Mouse (Mus musculus) stomach, embryonic 14.5 days (tissue): Measurements from ENCODE around the gene Plxdc2. TPM values are rescaled to one million over a fixed set of nuclear protein-coding genes. Genes with fewer than 3 reads are reported as not detected.
A peak's percentile ranks its signal among the peaks of the same experiment; 100 is the strongest.

Experiments
- ATAC-seq: fragments of 200-750 bp; cut with Nextera tagmentation; 2 replicates; pipeline ENCODE4 v1.8.0; 2017; ENCODE audit warnings: low read depth, moderate TSS enrichment; ENCODE audit not compliant: insufficient number of reproducible peaks, insufficient read depth, low FRiP score
- H3K27ac ChIP-seq: fragments of 300-500 bp; sonication (generic); 2 replicates; pipeline ENCODE4 v1.5.1; 2014; ENCODE audit warnings: mild to moderate bottlenecking, low read length, moderate library complexity, mixed read lengths
- H3K27me3 ChIP-seq: fragments of 300-500 bp; sonication (generic); 2 replicates; pipeline ENCODE4 v1.6.1; 2014; ENCODE audit warnings: low read length, control low read depth, mixed read lengths; ENCODE audit not compliant: control insufficient read depth, insufficient read depth
- H3K36me3 ChIP-seq: fragments of 300-500 bp; sonication (generic); 2 replicates; pipeline ENCODE4 v1.6.1; 2014; ENCODE audit warnings: mild to moderate bottlenecking, control low read depth, low read length, moderate library complexity, mixed read lengths; ENCODE audit not compliant: control insufficient read depth, insufficient read depth
- H3K4me1 ChIP-seq: fragments of 300-500 bp; sonication (generic); 2 replicates; pipeline ENCODE4 v1.6.1; 2014; ENCODE audit warnings: low read length, control low read depth, mixed read lengths; ENCODE audit not compliant: control insufficient read depth, insufficient read depth
- H3K4me2 ChIP-seq: fragments of 300-500 bp; sonication (generic); replicated peaks from 2 replicates; pipeline ENCODE4 v1.6.1; 2014; ENCODE audit warnings: low read depth, low read length, control low read depth
- H3K4me3 ChIP-seq: fragments of 300-500 bp; sonication (generic); 2 replicates; pipeline ENCODE4 v1.5.1; 2014; ENCODE audit warnings: low read depth, low read length, control low read depth
- H3K9ac ChIP-seq: fragments of 300-500 bp; sonication (generic); replicated peaks from 2 replicates; pipeline ENCODE4 v1.6.1; 2014; ENCODE audit warnings: low read depth, mild to moderate bottlenecking, control low read depth, low read length, moderate library complexity, mixed read lengths
- H3K9me3 ChIP-seq: fragments of 300-500 bp; sonication (generic); 2 replicates; pipeline ENCODE4 v1.6.1; 2016; ENCODE audit warnings: low read depth, low read length, control low read depth; ENCODE audit not compliant: control insufficient read depth
- WGBS: fragments of 180-500 bp; shearing (Covaris S2); extraction: QIAGEN DNeasy Blood & Tissue Kit; methylation state at CpG from one replicate; pipeline ENCODE4 v1.1.7; 2014; 5-methylcytosine and 5-hydroxymethylcytosine counted together
- polyA plus RNA-seq: library from polyadenylated mRNA; unstranded; fragments of >200 nt; fragmentation: Nextera tagmentation; extraction: Ambion mirVana; gene quantifications from 2 replicates; pipeline ENCODE4 v1.2.1, GENCODE M21; 2014

The Plxdc2 gene
- polyA plus RNA-seq = 27.8 and 29.4 TPM in 2 replicates

DNA sequence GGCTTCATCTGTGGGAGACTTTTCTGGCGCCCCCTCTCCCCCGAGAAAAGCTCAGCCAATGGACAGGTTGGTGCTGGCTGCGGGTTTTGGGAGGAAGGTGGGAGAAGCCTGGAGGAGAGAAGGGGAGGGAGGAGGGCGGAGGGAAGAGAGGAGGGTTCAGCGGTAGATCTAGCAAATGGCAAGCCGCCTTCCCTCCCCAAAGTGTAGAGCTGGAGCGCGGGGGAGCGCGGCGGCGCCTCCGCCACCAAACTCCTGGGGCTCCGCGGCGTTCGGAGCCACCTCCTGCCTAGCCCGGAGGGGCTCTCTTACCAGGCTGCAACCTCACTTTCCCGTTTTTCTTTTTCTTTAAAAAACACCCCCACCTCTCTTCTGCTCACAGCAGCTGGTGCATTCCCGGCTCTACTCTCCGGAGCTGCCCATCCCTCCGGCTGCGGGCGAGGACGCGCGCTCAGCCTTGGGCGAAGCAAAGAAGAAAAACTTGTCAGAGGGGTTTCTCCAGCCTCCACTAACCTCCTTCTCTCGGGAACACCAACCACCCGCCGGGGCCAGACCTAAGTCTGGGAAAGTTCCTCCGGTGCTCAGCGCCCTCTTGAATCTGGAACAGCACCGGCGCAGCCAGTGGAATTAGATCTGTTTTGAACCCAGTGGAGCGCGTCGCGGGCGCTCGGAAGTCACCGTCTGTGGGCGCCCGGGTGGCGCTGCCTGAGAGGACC, at the start of gene Plxdc2:
Gene Plxdc2, plus strand, starts transcription at position 199 of the 713 bp plus-strand sequence.
- Histone ChIP-seq H3K27ac (peak within 1 kb of the TSS; percentile 75), H3K4me1 (peaks cover 3% of the 10 kb centered on the region; the same call in 1 of the 2 replicates), H3K27me3 (no peaks in the 10 kb centered on the region), H3K9me3 (no peaks in the 10 kb centered on the region), H3K4me2 (peak within 1 kb of the TSS; percentile 73), H3K36me3 (no peaks in the 10 kb centered on the region), H3K9ac (peak within 1 kb of the TSS; percentile 55), H3K4me3 (peak within 1 kb of the TSS; percentile 78)
- peak; percentile 90 for ATAC-seq
- under 1% methylated on average over 45 of the region's 45 CpGs for WGBS

DNA sequence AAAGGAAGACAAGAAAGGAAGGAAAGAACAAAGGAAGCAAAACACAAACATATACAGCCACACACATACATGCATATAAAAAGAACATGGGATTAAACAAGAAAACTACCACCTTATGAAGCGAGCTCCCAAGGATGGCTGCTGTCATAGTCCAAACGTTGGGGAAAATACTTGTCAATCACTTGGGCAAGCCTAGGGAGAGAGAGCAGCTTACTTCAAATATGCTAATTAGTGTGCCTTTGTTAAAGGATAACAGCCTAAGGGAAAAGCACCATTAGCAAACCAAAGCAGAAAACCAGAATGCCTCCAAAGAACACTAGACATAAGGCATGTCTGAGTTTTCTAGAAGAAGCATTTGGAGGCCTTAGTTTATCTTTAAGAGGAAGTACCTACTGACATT, 45.7 kb upstream of the Plxdc2 start:
- H3K4me3 ChIP-seq = no peak overlapping the region
- WGBS = 49% methylated on average over 2 of the region's 2 CpGs
- no peak for ATAC-seq
- H3K36me3 ChIP-seq = no peaks in the 10 kb centered on the region
- H3K9ac ChIP-seq = no peak overlapping the region
- no peaks in the 10 kb centered on the region for H3K4me1 ChIP-seq
- no peaks in the 10 kb centered on the region for H3K9me3 ChIP-seq
- H3K27ac ChIP-seq = no peak overlapping the region
- H3K27me3 ChIP-seq = no peaks in the 10 kb centered on the region
- no peak overlapping the region for H3K4me2 ChIP-seq

GRCm38 (mm10) chr2:16312400-16313070, 43.6 kb upstream of the Plxdc2 start:
- no peaks in the 10 kb centered on the region for H3K27me3 ChIP-seq
- ATAC-seq = no peak
- no peaks in the 10 kb centered on the region for H3K4me1 ChIP-seq
- H3K9me3 ChIP-seq = no peaks in the 10 kb centered on the region
- no peaks in the 10 kb centered on the region for H3K36me3 ChIP-seq
- WGBS = 56% methylated on average over 4 of the region's 4 CpGs
- H3K9ac ChIP-seq = no peak overlapping the region
- H3K4me2 ChIP-seq = no peak overlapping the region
- no peak overlapping the region for H3K27ac ChIP-seq
- no peak overlapping the region for H3K4me3 ChIP-seq

- Histone ChIP-seq H3K27me3 (no peaks in the 10 kb centered on the region), H3K9ac (no peak overlapping the region), H3K9me3 (no peaks in the 10 kb centered on the region), H3K4me1 (no peaks in the 10 kb centered on the region), H3K36me3 (no peaks in the 10 kb centered on the region), H3K4me3 (no peak overlapping the region), H3K4me2 (no peak overlapping the region), H3K27ac (no peak overlapping the region)
- WGBS = 58% methylated on average over 4 of the region's 4 CpGs
- ATAC-seq = no peak
These were observed 20.8 kb upstream of the Plxdc2 start for GRCm38 (mm10) chr2:16335194-16335781.

GRCm38 (mm10) chr2:16344564-16344963, 11.5 kb upstream of the Plxdc2 start:
- H3K9ac ChIP-seq = no peak overlapping the region
- no peaks in the 10 kb centered on the region for H3K36me3 ChIP-seq
- no peaks in the 10 kb centered on the region for H3K4me1 ChIP-seq
- H3K9me3 ChIP-seq = no peaks in the 10 kb centered on the region
- no peak for ATAC-seq
- H3K4me2 ChIP-seq = no peak overlapping the region
- no peak overlapping the region for H3K4me3 ChIP-seq
- WGBS = 70% methylated on average over 2 of the region's 2 CpGs
- H3K27ac ChIP-seq = no peak overlapping the region
- H3K27me3 ChIP-seq = no peaks in the 10 kb centered on the region

- Histone ChIP-seq H3K9ac (no peak overlapping the region), H3K4me2 (no peak overlapping the region), H3K27me3 (no peaks in the 10 kb centered on the region), H3K27ac (no peak overlapping the region), H3K4me1 (no peaks in the 10 kb centered on the region), H3K36me3 (no peaks in the 10 kb centered on the region), H3K9me3 (no peaks in the 10 kb centered on the region), H3K4me3 (no peak overlapping the region)
- no peak for ATAC-seq
- 64% methylated on average over 3 of the region's 3 CpGs for WGBS
These were observed 5.0 kb upstream of the Plxdc2 start for GRCm38 (mm10) chr2:16351106-16351505.

- Histone ChIP-seq H3K4me2 (peak overlapping the region; percentile 73), H3K4me1 (peaks cover 3% of the 10 kb centered on the region; the same call in 1 of the 2 replicates), H3K36me3 (no peaks in the 10 kb centered on the region), H3K9ac (peak overlapping the region; percentile 38; the same call in 1 of the 2 replicates), H3K9me3 (no peaks in the 10 kb centered on the region), H3K27me3 (no peaks in the 10 kb centered on the region), H3K4me3 (peak overlapping the region; percentile 78), H3K27ac (peak overlapping the region; percentile 75)
- under 1% methylated on average over 22 of the region's 22 CpGs for WGBS
- peak; percentile 78 for ATAC-seq
These were observed 446 bp upstream of the Plxdc2 start for GRCm38 (mm10) chr2:16355611-16356105.
